Mouse (Mus musculus) testis, adult 10 weeks (tissue): Measurements from ENCODE around the gene Acot2. TPM values are rescaled to one million over a fixed set of nuclear protein-coding genes. Genes with fewer than 3 reads are reported as not detected.

Source experiments
- polyA plus RNA-seq: library from polyadenylated mRNA; stranded (reverse); fragments of 350-450 nt; fragmentation: Illumina TruSeq; extraction: RNeasy Lipid Tissue Mini Kit (QIAGEN cat#74804); gene quantifications from one replicate; pipeline ENCODE4 v1.2.3, GENCODE M21; 2014; ENCODE audit warnings: low read depth, low replicate concordance

Gene Acot2
- 0.15 TPM for polyA plus RNA-seq

DNA sequence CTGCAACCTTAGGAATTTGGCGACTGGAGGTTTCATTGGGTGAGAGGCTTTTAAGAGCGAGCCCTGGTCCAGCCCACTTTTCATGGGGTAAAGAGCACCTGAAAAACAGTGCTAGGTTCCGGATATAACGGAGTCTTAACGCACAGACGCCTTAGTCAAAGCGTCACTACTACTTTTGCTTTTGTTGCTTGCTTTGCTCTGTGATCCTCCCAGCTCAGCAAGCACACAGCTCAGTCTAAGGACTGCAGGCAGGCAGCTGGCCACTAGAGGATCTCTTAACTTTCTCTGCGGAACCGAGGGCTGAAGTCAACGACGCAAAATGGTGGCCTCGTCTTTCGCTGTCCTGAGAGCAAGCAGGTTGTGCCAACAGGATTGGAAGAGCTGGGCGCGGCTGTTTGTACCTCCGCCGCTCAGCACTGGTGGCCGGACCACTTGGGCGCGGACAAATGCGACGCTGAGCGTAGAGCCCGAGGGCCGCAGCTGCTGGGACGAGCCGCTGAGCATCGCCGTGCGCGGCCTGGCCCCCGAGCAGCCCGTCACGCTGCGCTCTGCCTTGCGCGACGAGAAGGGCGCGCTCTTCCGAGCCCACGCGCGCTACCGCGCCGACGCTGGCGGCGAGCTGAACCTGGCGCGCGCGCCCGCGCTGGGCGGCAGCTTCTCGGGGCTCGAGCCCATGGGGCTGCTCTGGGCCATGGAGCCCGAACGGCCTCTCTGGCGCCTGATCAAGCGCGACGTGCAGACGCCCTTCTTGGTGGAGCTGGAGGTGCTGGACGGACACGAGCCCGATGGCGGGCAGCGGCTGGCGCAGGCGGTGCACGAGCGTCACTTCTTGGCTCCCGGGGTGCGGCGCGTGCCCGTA, at the start of gene Acot2:
Gene Acot2, plus strand, starts transcription at position 279 of the 859 bp plus-strand sequence.

DNA sequence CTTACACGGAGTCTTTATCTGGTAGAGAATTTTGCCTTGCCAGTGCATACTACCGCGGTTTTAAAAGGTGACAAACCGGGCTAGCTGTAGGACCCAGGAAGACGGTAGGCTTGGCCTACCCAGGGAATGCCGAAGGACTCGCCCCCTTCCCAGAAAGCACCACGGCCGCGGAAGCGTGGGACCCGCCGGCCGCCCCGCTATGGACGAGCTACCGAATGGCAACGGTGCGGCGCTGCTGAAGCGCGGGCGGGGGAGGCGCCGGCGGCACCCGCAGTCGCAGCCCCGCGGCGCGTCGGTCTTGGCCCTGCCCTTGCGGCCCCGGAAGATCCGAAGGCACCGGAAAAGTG, 37.2 kb upstream of the Acot2 start, which contains the start of gene Riox1:
Gene Riox1, plus strand, starts transcription at position 116 of the 347 bp plus-strand sequence.

GRCm38 (mm10) chr12:83984752-83985151, 2.9 kb upstream of the Acot2 start, which contains the start of gene Heatr4:
TSS of gene Heatr4 (minus strand) at chr12:83984852.

GRCm38 (mm10) chr12:84009171-84009965, 21.7 kb downstream of the Acot2 start, which contains the start of gene Acot1:
TSS of gene Acot1 (plus strand) at chr12:84009490.

GRCm38 (mm10) chr12:84038241-84038640, 50.6 kb downstream of the Acot2 start, which contains the start of gene Acot4:
TSS of gene Acot4 (plus strand) at chr12:84038379.

GRCm38 (mm10) chr12:84038691-84039111, 51.0 kb downstream of the Acot2 start, which contains the start of gene Gm49366:
TSS of gene Gm49366 (plus strand) at chr12:84038935.

Other genes starting within 250 kb of the Acot2 start
- gene Papln, start 224.2 kb upstream of the Acot2 start, polyA plus RNA-seq: 0.42 TPM
- gene Numb, start 65.9 kb upstream of the Acot2 start, polyA plus RNA-seq: 15.0 TPM
- 0.74 TPM for gene Riox1, start 37.3 kb upstream of the Acot2 start, polyA plus RNA-seq
- 21.8 TPM for gene Heatr4, start 3.0 kb upstream of the Acot2 start, polyA plus RNA-seq
- gene Acot1, start 21.6 kb downstream of the Acot2 start, polyA plus RNA-seq: 1.4 TPM
- gene Acot4, start 50.5 kb downstream of the Acot2 start, polyA plus RNA-seq: 0.11 TPM
- gene Gm49366, start 51.1 kb downstream of the Acot2 start, polyA plus RNA-seq: not detected
- not detected for gene Acot3, start 64.3 kb downstream of the Acot2 start, polyA plus RNA-seq
- gene Acot5, start 81.5 kb downstream of the Acot2 start, polyA plus RNA-seq: not detected
- 1.1 TPM for gene Acot6, start 112.8 kb downstream of the Acot2 start, polyA plus RNA-seq
- gene Dnal1, start 126.5 kb downstream of the Acot2 start, polyA plus RNA-seq: 85.0 TPM
- 12.8 TPM for gene Pnma1, start 160.6 kb downstream of the Acot2 start, polyA plus RNA-seq
- 0.69 TPM for gene Elmsan1, start 231.0 kb downstream of the Acot2 start, polyA plus RNA-seq